Mouse (Mus musculus): Measurements from ENCODE around the gene Ppp4r2. TPM values are rescaled to one million over a fixed set of nuclear protein-coding genes. Genes with fewer than 3 reads are reported as not detected.
"Not testable (repeated sequence)": the region's sequence is repeated elsewhere in the genome, so short reads cannot be mapped to it uniquely, and the experiment has no call there.

The Ppp4r2 gene
- polyA plus RNA-seq, 1 experiment = 8.3 TPM

- H3K4me1 ChIP-seq (ENCODE audit: control insufficient read depth, insufficient read depth, insufficient read length, low read length) = peaks cover 18% of the 10 kb centered on the region; the same call in 1 of the 2 replicates
- H3K36me3 ChIP-seq (ENCODE audit: control insufficient read depth, insufficient read depth, low read length) = peaks cover 12% of the 10 kb centered on the region
- no peaks in the 10 kb centered on the region for H3K27me3 ChIP-seq (ENCODE audit: control insufficient read depth, insufficient read depth, low read length)
- TF ChIP-seq CTCF (IDR thresholded peaks at IDR 0.05; ENCODE audit: extremely low read depth, insufficient read length, insufficient replicate concordance, low read depth, low read length) (no peak), POLR2A (IDR thresholded peaks at IDR 0.05; ENCODE audit: low read depth, low read length) (no peak)
- H3K27ac ChIP-seq (ENCODE audit: insufficient read depth, low read depth, low read length) = no peak overlapping the region
- 49% methylated on average over 9 of the region's 9 CpGs for WGBS
- no peak overlapping the region for H3K4me3 ChIP-seq (ENCODE audit: low read depth, low read length)
Observed at GRCm38 (mm10) chr6:100848682-100849375, 15.4 kb downstream of the Ppp4r2 start.

- Histone ChIP-seq H3K27ac (ENCODE audit: insufficient read depth, low read depth, low read length) (peak overlapping the region; percentile 9; the same call in 1 of the 2 replicates), H3K4me1 (ENCODE audit: control insufficient read depth, insufficient read depth, insufficient read length, low read length) (peaks cover 18% of the 10 kb centered on the region; the same call in 1 of the 2 replicates), H3K27me3 (ENCODE audit: control insufficient read depth, insufficient read depth, low read length) (no peaks in the 10 kb centered on the region), H3K36me3 (ENCODE audit: control insufficient read depth, insufficient read depth, low read length) (peaks cover 11% of the 10 kb centered on the region), H3K4me3 (ENCODE audit: low read depth, low read length) (no peak overlapping the region)
- 49% methylated on average over 9 of the region's 9 CpGs for WGBS
- no peak for TF ChIP-seq CTCF (IDR thresholded peaks at IDR 0.05; ENCODE audit: extremely low read depth, insufficient read length, insufficient replicate concordance, low read depth, low read length)
- no peak for TF ChIP-seq POLR2A (IDR thresholded peaks at IDR 0.05; ENCODE audit: low read depth, low read length)
Observed at GRCm38 (mm10) chr6:100850671-100851081, 17.3 kb downstream of the Ppp4r2 start.

GRCm38 (mm10) chr6:100851083-100851482 lies 17.7 kb downstream of the Ppp4r2 start:
- peak overlapping the region; percentile 9; the same call in 1 of the 2 replicates for H3K27ac ChIP-seq (ENCODE audit: insufficient read depth, low read depth, low read length)
- peaks cover 12% of the 10 kb centered on the region for H3K36me3 ChIP-seq (ENCODE audit: control insufficient read depth, insufficient read depth, low read length)
- TF ChIP-seq POLR2A (IDR thresholded peaks at IDR 0.05; ENCODE audit: low read depth, low read length) (no peak), CTCF (IDR thresholded peaks at IDR 0.05; ENCODE audit: extremely low read depth, insufficient read length, insufficient replicate concordance, low read depth, low read length) (no peak)
- H3K4me1 ChIP-seq (ENCODE audit: control insufficient read depth, insufficient read depth, insufficient read length, low read length) = peaks cover 18% of the 10 kb centered on the region; the same call in 1 of the 2 replicates
- H3K4me3 ChIP-seq (ENCODE audit: low read depth, low read length) = no peak overlapping the region
- WGBS = 54% methylated on average over 5 of the region's 5 CpGs
- no peaks in the 10 kb centered on the region for H3K27me3 ChIP-seq (ENCODE audit: control insufficient read depth, insufficient read depth, low read length)

GRCm38 (mm10) chr6:100865321-100865720 lies 31.9 kb downstream of the Ppp4r2 start:
- no peak overlapping the region for H3K27ac ChIP-seq (ENCODE audit: insufficient read depth, low read depth, low read length)
- 80% methylated on average over 6 of the region's 6 CpGs for WGBS

GRCm38 (mm10) chr6:100865788-100866187 lies 32.4 kb downstream of the Ppp4r2 start:
- H3K4me1 ChIP-seq (ENCODE audit: control insufficient read depth, insufficient read depth, insufficient read length, low read length) = not testable (repeated sequence)
- 54% methylated on average over 4 of the region's 5 CpGs for WGBS

More at GRCm38 (mm10) chr6:100865321-100865720, 31.9 kb downstream of the Ppp4r2 start:
- H3K27me3 ChIP-seq (ENCODE audit: control insufficient read depth, insufficient read depth, low read length) = no peaks in the 10 kb centered on the region
- TF ChIP-seq CTCF (IDR thresholded peaks at IDR 0.05; ENCODE audit: extremely low read depth, insufficient read length, insufficient replicate concordance, low read depth, low read length) = no peak
- no peak for TF ChIP-seq POLR2A (IDR thresholded peaks at IDR 0.05; ENCODE audit: low read depth, low read length)
- no peaks in the 10 kb centered on the region for H3K4me1 ChIP-seq (ENCODE audit: control insufficient read depth, insufficient read depth, insufficient read length, low read length)
- H3K4me3 ChIP-seq (ENCODE audit: low read depth, low read length) = no peak overlapping the region
- H3K36me3 ChIP-seq (ENCODE audit: control insufficient read depth, insufficient read depth, low read length) = peaks cover 29% of the 10 kb centered on the region

DNA sequence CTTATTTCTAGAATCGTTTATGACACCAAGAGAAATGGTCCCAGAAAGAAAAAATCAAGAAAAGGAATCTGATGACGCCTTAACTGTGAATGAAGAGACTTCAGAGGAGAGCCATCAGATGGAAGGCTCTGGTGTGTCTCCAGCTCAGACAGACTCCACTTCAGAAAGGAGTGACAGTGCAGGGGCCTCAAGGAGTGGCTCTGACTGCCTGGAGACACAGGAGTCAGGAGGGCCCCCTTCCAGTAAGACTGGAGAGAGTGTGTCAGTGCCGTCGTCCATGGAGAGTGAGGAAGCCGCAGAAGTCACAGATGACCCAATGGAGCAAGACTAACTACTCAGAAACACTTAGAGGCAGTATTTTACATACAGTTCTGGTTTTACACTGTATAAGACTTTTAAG lies 32.8 kb downstream of the Ppp4r2 start:
- 83% methylated on average over 5 of the region's 5 CpGs for WGBS
- not testable (repeated sequence) for H3K4me1 ChIP-seq (ENCODE audit: control insufficient read depth, insufficient read depth, insufficient read length, low read length); H3K27me3 ChIP-seq (ENCODE audit: control insufficient read depth, insufficient read depth, low read length); H3K27ac ChIP-seq (ENCODE audit: insufficient read depth, low read depth, low read length); H3K4me3 ChIP-seq (ENCODE audit: low read depth, low read length)
- peaks cover 25% of the 10 kb centered on the region for H3K36me3 ChIP-seq (ENCODE audit: control insufficient read depth, insufficient read depth, low read length)

More at GRCm38 (mm10) chr6:100865788-100866187, 32.4 kb downstream of the Ppp4r2 start:
- H3K27me3 ChIP-seq (ENCODE audit: control insufficient read depth, insufficient read depth, low read length); H3K4me3 ChIP-seq (ENCODE audit: low read depth, low read length); H3K27ac ChIP-seq (ENCODE audit: insufficient read depth, low read depth, low read length): not testable (repeated sequence)
- H3K36me3 ChIP-seq (ENCODE audit: control insufficient read depth, insufficient read depth, low read length) = peaks cover 27% of the 10 kb centered on the region

DNA sequence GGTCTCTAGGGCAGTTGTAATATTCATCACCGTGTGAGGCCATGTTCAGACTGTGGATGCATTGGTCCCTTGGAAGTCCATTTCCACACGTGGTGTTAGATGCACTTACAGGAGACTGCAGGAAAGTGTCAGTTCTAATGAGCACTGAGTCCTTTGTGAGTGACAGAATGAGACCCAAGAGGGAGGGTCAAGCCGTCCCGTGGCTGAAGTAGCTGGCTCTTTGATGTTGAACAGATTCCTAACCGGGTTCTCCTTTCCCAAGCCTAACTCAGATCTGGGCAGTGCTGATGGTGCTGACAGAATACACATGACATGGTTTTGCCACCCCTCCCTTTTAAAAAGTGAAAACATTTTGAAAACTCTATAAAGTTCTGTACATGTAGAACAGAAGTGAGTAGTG lies 35.4 kb downstream of the Ppp4r2 start:
- H3K36me3 ChIP-seq (ENCODE audit: control insufficient read depth, insufficient read depth, low read length) = peaks cover 12% of the 10 kb centered on the region
- no peaks in the 10 kb centered on the region for H3K4me1 ChIP-seq (ENCODE audit: control insufficient read depth, insufficient read depth, insufficient read length, low read length)
- TF ChIP-seq POLR2A (IDR thresholded peaks at IDR 0.05; ENCODE audit: low read depth, low read length) (no peak), CTCF (IDR thresholded peaks at IDR 0.05; ENCODE audit: extremely low read depth, insufficient read length, insufficient replicate concordance, low read depth, low read length) (no peak)
- no peak overlapping the region for H3K27ac ChIP-seq (ENCODE audit: insufficient read depth, low read depth, low read length)
- 60% methylated on average over 5 of the region's 5 CpGs for WGBS
- H3K4me3 ChIP-seq (ENCODE audit: low read depth, low read length) = no peak overlapping the region
- no peaks in the 10 kb centered on the region for H3K27me3 ChIP-seq (ENCODE audit: control insufficient read depth, insufficient read depth, low read length)
